Mouse (Mus musculus): ENCODE measurements at regions not wholly inside any gene's neighbourhood (a gene's known extent, or its start where the extent isn't known, plus 50 kb on each side); places are given as distances from the start of the nearest gene placed in this dataset.

GRCm38 (mm10) chr17:87867611-87868010 lies 53.2 kb upstream of the Rpl36-ps4 start:
- DNase-seq (ENCODE audit: low spot score in 2 of 2), result no peak

- no peak for DNase-seq (ENCODE audit: low spot score in 2 of 2)
Observed at GRCm38 (mm10) chr17:87866719-87867318, 54.0 kb upstream of the Rpl36-ps4 start.

- DNase-seq (ENCODE audit: low spot score in 2 of 2), result no peak
Observed at GRCm38 (mm10) chr17:87866165-87866564, 54.6 kb upstream of the Rpl36-ps4 start.

GRCm38 (mm10) chr17:87865439-87865838 lies 55.3 kb upstream of the Rpl36-ps4 start:
- no peak for DNase-seq (ENCODE audit: low spot score in 2 of 2)

GRCm38 (mm10) chr17:87864842-87865241 lies 55.9 kb upstream of the Rpl36-ps4 start:
- no peak for DNase-seq (ENCODE audit: low spot score in 2 of 2)

GRCm38 (mm10) chr17:87861587-87861986 lies 59.2 kb upstream of the Rpl36-ps4 start:
- DNase-seq (ENCODE audit: low spot score in 2 of 2), result peak in 1 of 2 experiments; percentile 16

GRCm38 (mm10) chr17:87851456-87851855 lies 53.7 kb upstream of the Kcnk12 start:
- no peak for DNase-seq (ENCODE audit: low spot score in 2 of 2)

- DNase-seq (ENCODE audit: low spot score in 2 of 2), result peak; percentile 13 to 27
Observed at GRCm38 (mm10) chr17:87849897-87850296, 52.1 kb upstream of the Kcnk12 start.

- DNase-seq (ENCODE audit: low spot score in 2 of 2), result no peak
Observed at GRCm38 (mm10) chr17:87849421-87849820, 51.6 kb upstream of the Kcnk12 start.

GRCm38 (mm10) chr17:87848964-87849363 lies 51.2 kb upstream of the Kcnk12 start:
- no peak for DNase-seq (ENCODE audit: low spot score in 2 of 2)
